Mouse (Mus musculus) left cerebral cortex, adult 9 months (tissue): ENCODE measurements around the gene Gabarap.

Source experiments
- DNase-seq, 2 experiments: peaks; one replicate each; pipeline ENCODE4 v3.0.0; 2022; ENCODE audit warnings: low spot score in 2 of 2

The Gabarap gene

GRCm38 (mm10) chr11:69968793-69969192 lies 22.1 kb upstream of the Gabarap start:
- no peak for DNase-seq

GRCm38 (mm10) chr11:69970222-69970621 lies 20.7 kb upstream of the Gabarap start:
- no peak for DNase-seq

GRCm38 (mm10) chr11:69970775-69971174 lies 20.2 kb upstream of the Gabarap start:
- DNase-seq = no peak

- DNase-seq = no peak
Measured at GRCm38 (mm10) chr11:69974907-69975306, 16.0 kb upstream of the Gabarap start.

- DNase-seq = no peak
Measured at GRCm38 (mm10) chr11:69976271-69976670, 14.7 kb upstream of the Gabarap start.

- DNase-seq = no peak
Measured at GRCm38 (mm10) chr11:69979827-69980195, 11.1 kb upstream of the Gabarap start.

- DNase-seq = peak; percentile 98 to 100
Measured at GRCm38 (mm10) chr11:69980196-69981140, 10.5 kb upstream of the Gabarap start.

- no peak for DNase-seq
Measured at GRCm38 (mm10) chr11:69981141-69981762, 9.7 kb upstream of the Gabarap start, which contains the start of gene Ctdnep1. Gene Ctdnep1, plus strand, starts transcription at chr11:69981156.

- DNase-seq = no peak
Measured at GRCm38 (mm10) chr11:69982225-69982624, 8.7 kb upstream of the Gabarap start, which contains the start of gene Elp5. Gene Elp5, minus strand, starts transcription at chr11:69982517.

- DNase-seq = no peak
Measured at GRCm38 (mm10) chr11:69982877-69983276, 8.1 kb upstream of the Gabarap start.

GRCm38 (mm10) chr11:69983377-69983776 lies 7.6 kb upstream of the Gabarap start:
- no peak for DNase-seq

GRCm38 (mm10) chr11:69984431-69984830 lies 6.5 kb upstream of the Gabarap start:
- no peak for DNase-seq

GRCm38 (mm10) chr11:69989949-69990348 lies 994 bp upstream of the Gabarap start:
- no peak for DNase-seq

GRCm38 (mm10) chr11:69991711-69992110 lies 768 bp downstream of the Gabarap start:
- DNase-seq = no peak

GRCm38 (mm10) chr11:69992396-69992795 lies 1.5 kb downstream of the Gabarap start:
- DNase-seq = no peak

- DNase-seq = no peak
Measured at GRCm38 (mm10) chr11:69992932-69993331, 2.0 kb downstream of the Gabarap start.

GRCm38 (mm10) chr11:69994401-69995090 lies 3.6 kb downstream of the Gabarap start:
- DNase-seq = no peak

- DNase-seq = peak; percentile 98 to 99
Measured at GRCm38 (mm10) chr11:69995391-69995960, 4.5 kb downstream of the Gabarap start, which contains the start of gene Phf23. Gene Phf23, plus strand, starts transcription at chr11:69995777.

- DNase-seq = no peak
Measured at GRCm38 (mm10) chr11:69996161-69997061, 5.5 kb downstream of the Gabarap start.

GRCm38 (mm10) chr11:69997070-69997509 lies 6.1 kb downstream of the Gabarap start:
- peak in 1 of 2 experiments; percentile 64 for DNase-seq
